9 mouse cellular contexts compared by ENCODE assay signal in genomic region chr7:24735970-24736670, GRCm38 (mm10). TPM values are rescaled to one million over a fixed set of nuclear protein-coding genes. Genes with fewer than 3 reads are reported as not detected.
DNase-seq lines count a peak whose midpoint lies in the region; ATAC-seq and TF ChIP-seq lines count a peak whose summit lies in the region.
"Had no signal": no experiment of that assay in that cellular context is flagged by ENCODE, and none has a peak within 500 bp of the region (broad histone marks: within the 10 kb centered on the region; RNA-seq: fewer than 3 reads in every experiment).

No protein-coding gene starts in this region.

- DNase-seq in left cerebral cortex, postnatal 4 days = peak; percentile 47
- DNase-seq in left cerebral cortex, adult 2 months (ENCODE audit: extremely low spot score in 1 of 2, low spot score in 2 of 2) = no peak
- peak; percentile 70 for DNase-seq in embryo, embryonic 10.5 days (ENCODE audit: low spot score)
- DNase-seq in induced T-regulatory cell, adult 2 months (ENCODE audit: low read depth) = peak; percentile 11
- peak; percentile 57 for DNase-seq in liver, postnatal 0 days
- no peak for DNase-seq in layer of hippocampus, adult 2 months (ENCODE audit: low spot score in 2 of 2)
- DNase-seq in left cerebral cortex, adult 9 months (ENCODE audit: low spot score in 2 of 2) = no peak

- no peaks in the 10 kb centered on the region for H3K4me1 ChIP-seq in liver, postnatal 0 days (ENCODE audit: insufficient read depth)

- no peak overlapping the region for H3K9ac ChIP-seq in liver, postnatal 0 days (replicated peaks)

- no peak for TF ChIP-seq CTCF in left cerebral cortex, adult 2 months (IDR thresholded peaks at IDR 0.05)
- TF ChIP-seq CTCF in liver, postnatal 0 days (IDR thresholded peaks at IDR 0.05; ENCODE audit: low read depth) = no peak
- no peak for TF ChIP-seq CTCF in layer of hippocampus, adult 2 months (conservative IDR thresholded peaks at IDR 0.05)

- H3K27me3 ChIP-seq in liver, postnatal 0 days (ENCODE audit: insufficient read depth, low read length) = no peaks in the 10 kb centered on the region

- no peak for TF ChIP-seq EP300 in liver, postnatal 0 days (IDR thresholded peaks at IDR 0.05; ENCODE audit: low read depth)

- no peaks in the 10 kb centered on the region for H3K36me3 ChIP-seq in liver, postnatal 0 days (replicated peaks; ENCODE audit: insufficient read depth, low read length)

- 0 out of 2 replicates have a peak overlapping the region, but pooled peaks have one; percentile 13 for H3K4me2 ChIP-seq in liver, postnatal 0 days (ENCODE audit: low read depth, low read length)

- H3K27ac ChIP-seq in left cerebral cortex, adult 2 months = no peak overlapping the region
- H3K27ac ChIP-seq in liver, postnatal 0 days (ENCODE audit: low read depth) = no peak overlapping the region
- no peak overlapping the region for H3K27ac ChIP-seq in layer of hippocampus, adult 2 months

- WGBS in liver, postnatal 0 days (ENCODE audit: insufficient replicate concordance) = 19% methylated on average over 16 of the region's 17 CpGs

- peak; percentile 17; the same call in 1 of the 2 replicates for ATAC-seq in liver, postnatal 0 days
- ATAC-seq in neutrophil, adult 5-6 weeks (ENCODE audit: extremely low read depth, insufficient number of reproducible peaks, low FRiP score, poor library complexity, severe bottlenecking) = peak; percentile 45

- no peaks in the 10 kb centered on the region for H3K9me3 ChIP-seq in liver, postnatal 0 days (ENCODE audit: low read length)

- H3K4me3 ChIP-seq in left cerebral cortex, adult 2 months = no peak overlapping the region
- no peak overlapping the region for H3K4me3 ChIP-seq in liver, postnatal 0 days (ENCODE audit: low read depth, low read length)
- no peak overlapping the region for H3K4me3 ChIP-seq in layer of hippocampus, adult 2 months

- intact Hi-C loops in left cerebral cortex, postnatal 4 days (cut with DNase I) = no loop called here
- intact Hi-C loops in left cerebral cortex, adult 2 months (cut with DNase I) = no loop called here

RNA-seq across cellular contexts. Expression of gene Gm4763, which starts 9.4 kb away (rescaled TPM):
- total RNA-seq in left cerebral cortex, postnatal 4 days (2021) = not detected
- not detected for total RNA-seq in left cerebral cortex, adult 2 months (2021)
- polyA plus RNA-seq in liver, postnatal 0 days (2015; fragmentation: Nextera tagmentation; extraction: Ambion mirVana) = not detected in 2 replicates
- total RNA-seq in neutrophil, adult 5-6 weeks (2017) = not detected in 2 replicates
- not detected for total RNA-seq in layer of hippocampus, adult 2 months (2021)
- total RNA-seq: heart, postnatal 10 days had no signal

RNA-seq across cellular contexts. Expression of gene Cd177, which starts 24.0 kb away (rescaled TPM):
- not detected for total RNA-seq in left cerebral cortex, postnatal 4 days (2021)
- not detected for total RNA-seq in left cerebral cortex, adult 2 months (2021)
- polyA plus RNA-seq in liver, postnatal 0 days (2015; fragmentation: Nextera tagmentation; extraction: Ambion mirVana) = 18.9 and 20.5 TPM in 2 replicates
- 40.7 and 50.3 TPM in 2 replicates for total RNA-seq in neutrophil, adult 5-6 weeks (2017)
- under 1 TPM in 1 of 2 experiments, not detected in 1; 0.41 TPM for total RNA-seq in layer of hippocampus, adult 2 months (2021)

RNA-seq across cellular contexts. Expression of gene BC049730, which starts 27.1 kb away (rescaled TPM):
- total RNA-seq in left cerebral cortex, postnatal 4 days (2021) = not detected
- total RNA-seq in left cerebral cortex, adult 2 months (2021) = not detected
- not detected in 2 replicates for polyA plus RNA-seq in liver, postnatal 0 days (2015; fragmentation: Nextera tagmentation; extraction: Ambion mirVana)
- total RNA-seq in neutrophil, adult 5-6 weeks (2017) = not detected in 2 replicates
- total RNA-seq in layer of hippocampus, adult 2 months (2021) = not detected
- total RNA-seq: heart, postnatal 10 days had no signal

RNA-seq across cellular contexts. Expression of gene Ceacam10, which starts 40.9 kb away (rescaled TPM):
- not detected for total RNA-seq in left cerebral cortex, postnatal 4 days (2021)
- total RNA-seq in left cerebral cortex, adult 2 months (2021) = not detected
- 5.0 and 5.3 TPM in 2 replicates for polyA plus RNA-seq in liver, postnatal 0 days (2015; fragmentation: Nextera tagmentation; extraction: Ambion mirVana)
- total RNA-seq in neutrophil, adult 5-6 weeks (2017) = 30.5 and 43.1 TPM in 2 replicates
- total RNA-seq in layer of hippocampus, adult 2 months (2021) = not detected
- total RNA-seq: heart, postnatal 10 days had no signal

RNA-seq across cellular contexts. Expression of gene Tex101, which starts 59.6 kb away (rescaled TPM):
- total RNA-seq in left cerebral cortex, postnatal 4 days (2021) = not detected
- not detected for total RNA-seq in left cerebral cortex, adult 2 months (2021)
- not detected in 2 replicates for polyA plus RNA-seq in liver, postnatal 0 days (2015; fragmentation: Nextera tagmentation; extraction: Ambion mirVana)
- not detected in 2 replicates for total RNA-seq in neutrophil, adult 5-6 weeks (2017)
- total RNA-seq in layer of hippocampus, adult 2 months (2021) = not detected
- total RNA-seq: heart, postnatal 10 days had no signal

Comparison
In these comparisons a context has a peak if more than half of its experiments do, and no peak if none do; other contexts are left out.
1. DNase-seq: peak in left cerebral cortex, postnatal 4 days (single experiment), embryo, embryonic 10.5 days (single experiment), induced T-regulatory cell, adult 2 months (single experiment) and liver, postnatal 0 days (single experiment); none in left cerebral cortex, adult 2 months (0 of 2), layer of hippocampus, adult 2 months (0 of 2) and left cerebral cortex, adult 9 months (0 of 2).
2. RNA of gene Cd177, which starts 24.0 kb away (total RNA-seq): 40.7 to 50.3 TPM in neutrophil, adult 5-6 weeks; 0.41 TPM in layer of hippocampus, adult 2 months, not detected in left cerebral cortex, adult 2 months and not detected in left cerebral cortex, postnatal 4 days; every median in the first group is over 10 times any median in the second.